Mouse (Mus musculus) left cerebral cortex, adult 2 months (tissue): ENCODE results near the gene Sgk1. TPM values are rescaled to one million over a fixed set of nuclear protein-coding genes. Genes with fewer than 3 reads are reported as not detected.
A peak's percentile ranks its signal among the peaks of the same experiment; 100 is the strongest.

Experiments used
- DNase-seq, 2 experiments: peaks; one replicate each; pipeline ENCODE4 v3.0.0; 2021 to 2022; ENCODE audit warnings: low spot score in 2 of 2, mixed read lengths in 1 of 2; ENCODE audit errors: extremely low spot score in 1 of 2
- H3K27ac ChIP-seq: fragments of 200-600 bp; 2 replicates; pipeline ENCODE4 v1.8.1; 2022
- H3K4me3 ChIP-seq: fragments of 200-600 bp; 2 replicates; pipeline ENCODE4 v1.8.1; 2022
- CTCF ChIP-seq: fragments of 200-600 bp; IDR thresholded peaks from 2 replicates; pipeline ENCODE4 v1.8.1; 2022; ENCODE audit warnings: antibody characterized with exemption, mild to moderate bottlenecking, moderate library complexity
- intact Hi-C: fragments of 180-260 bp; cut with DNase I; formaldehyde crosslinking; loops from one replicate; pipeline ENCODE4 v1.15.1; 2025
- total RNA-seq, 2 experiments: library from RNA; stranded (reverse); gene quantifications; 2 replicates each; pipeline ENCODE4 v1.2.3; 2021

The Sgk1 gene
- total RNA-seq, 2 experiments from 2014 or later = 104 to 135 TPM

GRCm38 (mm10) chr10:21905616-21906015, 23.6 kb downstream of the Sgk1 start:
- intact Hi-C loops = no loop called here
- DNase-seq = no peak
- no peak for TF ChIP-seq CTCF
- Histone ChIP-seq H3K27ac (no peak overlapping the region), H3K4me3 (no peak overlapping the region)

DNA sequence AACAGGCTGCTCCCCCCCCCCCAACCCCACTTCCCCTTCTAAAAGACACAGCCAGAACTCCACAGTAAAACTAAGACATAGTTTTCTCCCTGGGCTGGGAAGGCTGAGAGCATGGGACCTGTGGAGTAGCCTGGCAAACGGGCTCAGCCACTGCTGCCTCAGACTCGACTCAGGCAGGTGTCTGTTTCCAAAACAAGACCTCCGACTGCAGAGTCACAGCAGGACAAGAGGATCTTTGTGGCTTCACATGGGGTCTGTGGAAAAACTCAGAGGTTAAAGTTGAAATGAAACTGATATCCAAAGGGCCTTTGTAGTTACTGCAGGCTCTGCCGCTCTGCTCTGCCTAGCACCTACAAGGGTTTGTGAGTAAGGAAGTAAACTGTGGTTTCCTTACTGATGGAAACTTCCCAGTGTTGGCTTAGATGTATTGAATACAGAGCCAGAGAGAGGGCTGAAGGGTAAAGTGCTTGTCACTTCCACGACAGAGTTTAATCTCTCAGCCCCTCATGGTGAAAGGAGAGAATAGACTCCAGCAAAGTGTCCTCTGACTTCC, 25.0 kb downstream of the Sgk1 start:
- no peak for TF ChIP-seq CTCF
- DNase-seq = no peak
- H3K4me3 ChIP-seq = no peak overlapping the region
- no peak overlapping the region for H3K27ac ChIP-seq
- intact Hi-C loops = no loop called here

DNA sequence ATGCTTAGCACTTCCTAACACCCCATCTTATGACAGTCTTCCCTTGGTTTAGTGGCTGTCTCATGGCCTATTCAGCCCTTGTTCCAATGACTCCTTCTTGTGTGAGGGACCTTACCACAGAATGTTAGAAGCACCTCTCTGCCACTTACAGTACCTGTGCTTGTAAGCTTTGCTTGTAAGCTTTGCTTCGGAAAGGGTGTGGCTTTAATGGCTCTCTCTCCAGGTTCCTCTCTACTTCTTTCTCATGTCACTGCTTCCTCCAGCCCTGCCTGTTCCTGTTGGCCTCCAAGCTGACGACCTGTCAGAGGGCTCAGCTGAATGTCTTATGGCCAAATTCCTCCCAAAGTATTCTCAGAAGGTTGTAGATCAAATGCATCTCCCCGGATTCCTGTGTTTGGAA, 25.8 kb downstream of the Sgk1 start:
- TF ChIP-seq CTCF = no peak
- intact Hi-C loops = no loop called here
- Histone ChIP-seq H3K27ac (no peak overlapping the region), H3K4me3 (no peak overlapping the region)
- no peak for DNase-seq

GRCm38 (mm10) chr10:21908686-21909085, 26.7 kb downstream of the Sgk1 start:
- intact Hi-C loops = no loop called here
- TF ChIP-seq CTCF = no peak
- no peak overlapping the region for H3K27ac ChIP-seq
- DNase-seq = no peak
- H3K4me3 ChIP-seq = no peak overlapping the region

DNA sequence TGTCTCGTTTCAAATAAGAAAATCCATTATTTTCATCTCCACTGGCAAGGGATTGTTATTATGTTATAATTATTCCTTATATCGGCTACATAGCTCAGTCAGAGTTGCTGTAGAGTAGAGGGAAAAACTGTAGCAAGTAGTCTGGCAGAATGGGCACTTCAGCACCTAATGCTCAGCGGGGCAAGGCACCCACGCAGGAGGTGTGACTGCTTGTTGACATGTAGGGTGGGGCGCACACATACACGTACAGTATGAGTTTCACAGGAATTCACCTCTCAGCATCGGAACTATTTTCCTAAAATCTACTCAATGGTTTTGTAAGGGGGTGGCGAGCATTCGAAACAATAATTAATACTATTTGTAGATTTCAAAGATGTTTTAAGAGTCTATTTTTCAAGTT, 28.4 kb downstream of the Sgk1 start:
- no peak for DNase-seq
- Histone ChIP-seq H3K4me3 (no peak overlapping the region), H3K27ac (no peak overlapping the region)
- TF ChIP-seq CTCF = no peak
- intact Hi-C loops = no loop called here

DNA sequence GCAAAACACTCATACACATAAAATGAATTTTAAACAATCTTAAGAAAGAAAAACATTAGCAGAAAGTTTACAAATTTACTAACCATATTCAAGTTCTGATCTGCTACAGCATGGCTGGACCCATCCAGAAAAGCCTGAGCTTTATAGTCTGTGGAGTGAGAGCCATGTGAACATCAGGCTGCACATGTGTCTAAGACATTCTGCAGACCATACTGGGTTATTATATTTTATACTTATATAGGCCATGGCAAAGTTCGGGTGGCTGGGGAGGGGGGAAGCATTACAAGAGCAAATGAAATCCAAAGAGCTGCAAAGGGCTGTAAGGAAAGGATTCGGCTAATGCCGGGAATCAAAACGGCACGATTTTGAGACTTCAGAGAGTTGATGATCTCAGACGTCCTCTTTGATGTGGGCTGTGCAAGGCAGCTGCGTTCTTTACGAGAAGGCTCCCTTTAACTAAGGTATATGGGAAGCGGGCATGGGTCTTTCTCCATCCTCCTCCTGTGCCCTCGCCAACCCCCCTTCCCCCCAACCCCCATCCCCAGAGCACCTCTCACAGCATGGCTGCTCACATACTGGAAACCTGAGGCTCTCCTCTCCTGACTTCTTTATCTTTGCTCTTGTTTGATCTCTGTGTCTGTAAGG, 29.4 kb downstream of the Sgk1 start:
- H3K27ac ChIP-seq = no peak overlapping the region

GRCm38 (mm10) chr10:21914751-21915150, 32.8 kb downstream of the Sgk1 start:
- no peak for DNase-seq
- no peak for TF ChIP-seq CTCF
- Histone ChIP-seq H3K27ac (no peak overlapping the region), H3K4me3 (no peak overlapping the region)
- intact Hi-C loops = no loop called here

More for the DNA sequence above, 29.4 kb downstream of the Sgk1 start:
- no peak for DNase-seq
- no peak overlapping the region for H3K4me3 ChIP-seq
- intact Hi-C loops = no loop called here
- TF ChIP-seq CTCF = no peak

- H3K27ac ChIP-seq = peak overlapping the region; percentile 67
- intact Hi-C loops = no loop called here
- no peak for DNase-seq
These were observed 34.5 kb downstream of the Sgk1 start for GRCm38 (mm10) chr10:21916301-21917071.

GRCm38 (mm10) chr10:21918016-21918749, 36.2 kb downstream of the Sgk1 start:
- intact Hi-C loops = no loop called here
- DNase-seq = no peak
- TF ChIP-seq CTCF = no peak
- H3K4me3 ChIP-seq = no peak overlapping the region
- H3K27ac ChIP-seq = no peak overlapping the region

More at GRCm38 (mm10) chr10:21916301-21917071, 34.5 kb downstream of the Sgk1 start:
- TF ChIP-seq CTCF = no peak
- H3K4me3 ChIP-seq = no peak overlapping the region

DNA sequence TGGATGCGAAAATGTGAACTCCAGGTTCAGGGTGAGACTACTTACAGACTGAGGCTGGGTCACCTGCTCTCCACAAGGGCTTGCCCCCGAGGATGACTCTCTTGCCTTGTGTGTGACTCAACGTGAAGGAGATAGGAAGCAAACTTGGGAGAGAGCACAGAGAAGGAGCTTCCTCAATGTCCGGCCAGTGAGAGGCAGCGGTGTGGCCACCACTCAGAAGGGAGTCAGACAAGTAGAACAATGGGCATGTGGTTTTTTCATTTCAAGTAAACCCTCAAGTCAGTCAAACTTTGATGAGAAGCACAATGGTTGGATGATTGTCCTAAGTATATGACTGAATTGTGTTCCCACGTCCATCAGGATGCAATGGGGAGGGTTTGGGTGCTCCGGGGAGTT, 36.8 kb downstream of the Sgk1 start:
- no peak for DNase-seq
- Histone ChIP-seq H3K4me3 (no peak overlapping the region), H3K27ac (no peak overlapping the region)
- intact Hi-C loops = no loop called here
- no peak for TF ChIP-seq CTCF

DNA sequence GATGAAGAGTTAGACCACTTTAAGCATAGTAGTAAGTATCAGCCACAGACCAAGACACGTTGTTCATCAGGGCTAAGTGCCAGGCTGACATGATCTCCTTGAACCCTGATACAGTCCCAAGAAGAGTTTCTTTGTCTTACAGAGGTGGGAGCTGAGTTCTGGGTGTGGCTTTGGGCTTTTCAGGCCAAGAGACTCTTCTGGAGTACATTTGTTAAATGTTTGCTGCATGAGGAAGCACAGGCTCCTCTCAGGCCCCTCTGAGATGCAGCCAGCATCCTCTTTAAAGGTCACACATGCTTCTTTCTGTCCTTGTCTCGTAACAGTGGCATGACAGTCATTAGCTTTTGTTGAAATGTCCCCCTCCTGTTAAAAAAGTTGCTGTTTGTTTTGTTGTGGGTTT, 38.6 kb downstream of the Sgk1 start:
- intact Hi-C loops = no loop called here
- no peak overlapping the region for H3K27ac ChIP-seq
- H3K4me3 ChIP-seq = no peak overlapping the region
- no peak for DNase-seq
- no peak for TF ChIP-seq CTCF
